ENCODE assay signal across 8 mouse cellular contexts in genomic region chr5:129778348-129778995, GRCm38 (mm10). TPM values are rescaled to one million over a fixed set of nuclear protein-coding genes. Genes with fewer than 3 reads are reported as not detected.
DNase-seq lines count a peak whose midpoint lies in the region; ATAC-seq lines count a peak whose summit lies in the region.

No protein-coding gene starts in this region.

- peak overlapping the region; percentile 65 for H3K4me2 ChIP-seq in forebrain, embryonic 12.5 days
- peak overlapping the region; percentile 87 for H3K4me2 ChIP-seq in liver, embryonic 13.5 days

- peaks cover 30% of the 10 kb centered on the region for H3K4me1 ChIP-seq in erythroblast, embryonic 14.5 days (ENCODE audit: control insufficient read depth)
- H3K4me1 ChIP-seq in forebrain, embryonic 12.5 days = peaks cover 13% of the 10 kb centered on the region
- peaks cover 51% of the 10 kb centered on the region for H3K4me1 ChIP-seq in liver, embryonic 13.5 days (replicated peaks)

- no peak for ATAC-seq in erythroblast, adult 5-6 weeks (replicated peaks; ENCODE audit: low FRiP score, poor library complexity, severe bottlenecking)
- ATAC-seq in forebrain, embryonic 12.5 days (ENCODE audit: low FRiP score) = no peak
- no peak for ATAC-seq in liver, embryonic 13.5 days (ENCODE audit: low read depth)

- H3K4me3 ChIP-seq in erythroblast, embryonic 14.5 days (replicated peaks) = peak overlapping the region; percentile 64
- H3K4me3 ChIP-seq in forebrain, embryonic 12.5 days (replicated peaks) = peak overlapping the region; percentile 51
- H3K4me3 ChIP-seq in liver, embryonic 13.5 days (replicated peaks) = peak overlapping the region; percentile 74

- H3K9me3 ChIP-seq in erythroblast, embryonic 14.5 days (ENCODE audit: control insufficient read depth, low read length) = no peaks in the 10 kb centered on the region
- H3K9me3 ChIP-seq in forebrain, embryonic 12.5 days = no peaks in the 10 kb centered on the region
- H3K9me3 ChIP-seq in liver, embryonic 13.5 days (replicated peaks) = no peaks in the 10 kb centered on the region

- no peaks in the 10 kb centered on the region for H3K27me3 ChIP-seq in erythroblast, embryonic 14.5 days (ENCODE audit: control insufficient read depth)
- no peaks in the 10 kb centered on the region for H3K27me3 ChIP-seq in forebrain, embryonic 12.5 days
- no peaks in the 10 kb centered on the region for H3K27me3 ChIP-seq in liver, embryonic 13.5 days

- 41% methylated on average over 11 of the region's 11 CpGs for WGBS in forebrain, embryonic 12.5 days
- WGBS in liver, embryonic 13.5 days (ENCODE audit: insufficient replicate concordance) = 28% methylated on average over 11 of the region's 11 CpGs

- H3K9ac ChIP-seq in forebrain, embryonic 12.5 days = peak overlapping the region; percentile 58
- H3K9ac ChIP-seq in liver, embryonic 13.5 days = peak overlapping the region; percentile 78

- 0 out of 2 replicates have a peak overlapping the region, but pooled peaks have one; percentile 5 for H3K27ac ChIP-seq in forebrain, embryonic 12.5 days
- H3K27ac ChIP-seq in liver, embryonic 13.5 days = peak overlapping the region; percentile 76

- peak; percentile 44 for DNase-seq in 3T3-L1 (ENCODE audit: low read depth, low spot score)
- DNase-seq in liver, embryonic 13.5 days = no peak
- no peak for DNase-seq in adipocyte (ENCODE audit: low spot score)
- no peak for DNase-seq in frontal cortex, postnatal 10 days (ENCODE audit: low spot score in 2 of 2)
- no peak for DNase-seq in embryo, embryonic 10.5 days (ENCODE audit: low spot score)

- peaks cover 21% of the 10 kb centered on the region for H3K36me3 ChIP-seq in erythroblast, embryonic 14.5 days (ENCODE audit: control insufficient read depth)
- no peaks in the 10 kb centered on the region for H3K36me3 ChIP-seq in forebrain, embryonic 12.5 days (replicated peaks)
- peaks cover 22% of the 10 kb centered on the region for H3K36me3 ChIP-seq in liver, embryonic 13.5 days

RNA-seq across cellular contexts. Expression of gene Psph, which starts 8.8 kb away (rescaled TPM):
- polyA plus RNA-seq in erythroblast, embryonic 14.5 days (2012) = 0.92 and 1.4 TPM in 2 replicates
- 8.5 and 9.2 TPM in 2 replicates for total RNA-seq in erythroblast, adult 5-6 weeks (2015; ENCODE audit: low replicate concordance)
- 4.6 and 6.2 TPM in 2 replicates for total RNA-seq in erythroblast, adult 5-6 weeks (2017; ENCODE audit: low replicate concordance)
- polyA plus RNA-seq in forebrain, embryonic 12.5 days (2016; fragmentation: Nextera tagmentation; extraction: Ambion mirVana) = 42.8 and 47.3 TPM in 2 replicates
- polyA plus RNA-seq in liver, embryonic 13.5 days (2015; fragmentation: Nextera tagmentation; extraction: Ambion mirVana) = 82.6 and 91.1 TPM in 2 replicates

RNA-seq across cellular contexts. Expression of gene Nipsnap2, which starts 53.6 kb away (rescaled TPM):
- polyA plus RNA-seq in erythroblast, embryonic 14.5 days (2012) = 1.9 and 2.4 TPM in 2 replicates
- 7.9 and 12.3 TPM in 2 replicates for total RNA-seq in erythroblast, adult 5-6 weeks (2015; ENCODE audit: low replicate concordance)
- 5.4 and 9.5 TPM in 2 replicates for total RNA-seq in erythroblast, adult 5-6 weeks (2017; ENCODE audit: low replicate concordance)
- 79.0 and 83.1 TPM in 2 replicates for polyA plus RNA-seq in forebrain, embryonic 12.5 days (2016; fragmentation: Nextera tagmentation; extraction: Ambion mirVana)
- 28.4 and 29.7 TPM in 2 replicates for polyA plus RNA-seq in liver, embryonic 13.5 days (2015; fragmentation: Nextera tagmentation; extraction: Ambion mirVana)

Comparison
In these comparisons a context has a peak if more than half of its experiments do, and no peak if none do; other contexts are left out.
1. RNA of gene Psph, which starts 8.8 kb away (polyA plus RNA-seq): 82.6 to 91.1 TPM in liver, embryonic 13.5 days and 42.8 to 47.3 TPM in forebrain, embryonic 12.5 days; 0.92 to 1.4 TPM in erythroblast, embryonic 14.5 days; every median in the first group is over 10 times any median in the second.
2. Peak in every context shown above with its lines, with median percentiles within 50 percentile points of each other: H3K4me3 ChIP-seq.